Mouse (Mus musculus): ENCODE measurements at regions not wholly inside any gene's neighbourhood (a gene's known extent, or its start where the extent isn't known, plus 50 kb on each side); places are given as distances from the start of the nearest gene placed in this dataset.
A peak's percentile ranks its signal among the peaks of the same experiment; 100 is the strongest.

DNA sequence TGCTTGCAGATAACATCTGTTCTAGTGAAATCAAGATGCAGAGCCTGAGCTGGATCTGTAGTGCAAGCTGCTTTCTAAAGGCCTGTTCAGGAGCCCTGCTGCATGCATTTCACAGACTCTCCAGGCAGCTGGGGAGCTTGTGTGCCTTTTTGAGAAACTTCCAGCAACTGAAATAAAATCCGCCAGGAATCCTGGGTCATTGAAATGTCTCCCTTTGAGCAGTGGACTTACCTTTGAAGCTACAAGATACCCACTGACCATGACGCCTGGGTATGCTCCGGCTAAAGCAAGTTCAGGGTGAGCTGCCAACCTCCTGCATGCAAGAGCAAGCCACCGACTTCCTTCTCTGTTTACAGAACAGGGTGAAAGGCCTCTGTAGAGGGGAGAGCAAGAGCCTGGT lies 278.7 kb downstream of the Cenpw start:
- intact Hi-C loops (cut with DNase I) = no loop called here

DNA sequence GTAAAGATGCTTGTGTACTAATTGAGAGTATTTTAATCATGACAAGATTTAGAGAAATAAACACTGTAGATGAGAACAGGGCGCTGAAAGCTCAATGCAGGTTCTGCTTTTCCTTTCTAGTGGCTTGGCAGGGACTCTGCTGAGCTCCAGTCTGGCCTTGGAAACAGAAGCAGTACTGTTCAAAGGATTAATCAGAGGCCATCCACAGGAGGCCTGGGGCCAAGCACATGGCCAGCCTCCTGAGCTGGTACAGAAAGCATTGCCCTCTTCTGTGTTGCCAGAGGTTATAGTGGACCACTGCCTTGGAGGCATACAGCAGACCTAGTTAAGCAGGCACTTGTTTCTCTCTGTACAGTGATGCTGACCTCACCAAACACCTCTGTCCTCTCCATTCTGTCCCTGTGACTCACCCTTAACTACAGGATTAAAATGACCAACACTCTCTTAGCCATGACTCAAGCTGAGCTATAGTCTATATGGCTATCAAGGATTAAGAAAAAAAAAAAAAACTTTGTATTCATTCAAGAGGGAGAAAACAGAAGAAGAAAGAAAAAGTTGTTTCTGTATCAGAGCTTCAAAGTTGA lies 302.5 kb downstream of the Cenpw start:
- intact Hi-C loops (cut with DNase I) = no loop called here
- no peak for DNase-seq

More for the DNA sequence above, 278.7 kb downstream of the Cenpw start:
- no peak for DNase-seq

DNA sequence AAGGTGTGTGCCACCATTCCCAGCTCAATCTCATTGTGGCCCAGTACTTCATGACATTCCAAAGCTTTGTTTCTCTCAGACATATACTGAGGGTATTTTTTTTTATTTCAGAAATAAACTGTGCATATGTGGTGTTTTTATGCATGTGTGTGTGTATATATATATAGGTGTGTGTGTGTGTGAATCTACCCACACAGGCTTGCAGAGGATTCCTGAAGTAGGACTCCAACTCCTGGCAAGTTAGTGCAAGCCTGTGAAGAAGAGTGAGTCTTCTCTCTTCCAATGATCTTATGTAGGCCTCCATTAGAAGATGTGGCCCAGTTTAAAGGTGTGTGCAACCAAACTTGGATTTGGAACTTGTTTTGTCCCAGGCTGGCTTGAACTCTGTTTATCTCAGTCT lies 328.9 kb upstream of the Rspo3 start:
- DNase-seq = no peak
- intact Hi-C loops (cut with DNase I) = no loop called here

DNA sequence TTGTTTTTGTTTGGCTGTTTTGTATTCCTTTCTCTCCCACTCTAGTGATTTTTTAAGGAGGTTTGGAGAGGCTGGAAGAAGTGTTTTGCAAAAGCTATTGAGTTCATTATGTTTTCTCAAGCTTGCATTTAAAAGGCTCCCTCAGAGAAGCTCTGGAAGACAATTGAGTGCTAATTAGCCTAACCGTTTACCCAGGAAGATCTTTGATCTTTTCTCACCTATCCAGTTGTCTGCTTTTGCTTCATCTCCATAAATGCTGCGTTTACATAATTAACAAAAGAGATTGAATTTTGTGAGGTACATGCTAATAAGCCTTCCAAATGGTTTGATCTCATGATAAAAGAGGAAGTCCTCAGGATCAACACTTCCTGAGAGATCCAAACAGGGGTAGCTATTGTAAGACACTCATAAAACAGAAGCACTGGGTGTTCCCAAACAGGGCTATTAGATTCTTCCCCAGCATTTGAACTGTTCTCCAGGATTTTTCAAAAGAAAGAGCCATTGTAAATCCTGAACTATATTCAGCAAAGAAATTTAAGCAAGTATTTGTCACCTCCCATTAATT lies 320.2 kb upstream of the Rspo3 start:
- no peak for DNase-seq
- intact Hi-C loops (cut with DNase I) = no loop called here

DNA sequence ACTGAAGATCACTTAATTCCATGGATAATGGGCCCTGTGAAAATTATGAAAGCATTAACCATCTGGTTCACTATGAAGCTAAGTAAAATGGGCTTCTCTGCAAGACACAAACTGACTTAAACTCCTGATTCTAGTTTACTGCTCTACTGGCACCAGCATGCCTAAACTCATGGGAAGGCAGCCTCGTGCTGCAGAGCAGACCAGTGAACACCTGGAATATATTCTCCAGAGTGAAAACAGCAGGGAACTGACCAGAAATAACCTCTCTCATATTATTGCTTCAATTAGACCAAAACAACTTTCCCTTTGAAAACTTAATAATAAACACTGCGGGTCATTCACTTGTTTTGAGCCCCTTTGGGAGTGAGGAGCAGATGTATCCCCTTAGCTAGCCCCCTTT lies 316.8 kb upstream of the Rspo3 start:
- no peak for DNase-seq

DNA sequence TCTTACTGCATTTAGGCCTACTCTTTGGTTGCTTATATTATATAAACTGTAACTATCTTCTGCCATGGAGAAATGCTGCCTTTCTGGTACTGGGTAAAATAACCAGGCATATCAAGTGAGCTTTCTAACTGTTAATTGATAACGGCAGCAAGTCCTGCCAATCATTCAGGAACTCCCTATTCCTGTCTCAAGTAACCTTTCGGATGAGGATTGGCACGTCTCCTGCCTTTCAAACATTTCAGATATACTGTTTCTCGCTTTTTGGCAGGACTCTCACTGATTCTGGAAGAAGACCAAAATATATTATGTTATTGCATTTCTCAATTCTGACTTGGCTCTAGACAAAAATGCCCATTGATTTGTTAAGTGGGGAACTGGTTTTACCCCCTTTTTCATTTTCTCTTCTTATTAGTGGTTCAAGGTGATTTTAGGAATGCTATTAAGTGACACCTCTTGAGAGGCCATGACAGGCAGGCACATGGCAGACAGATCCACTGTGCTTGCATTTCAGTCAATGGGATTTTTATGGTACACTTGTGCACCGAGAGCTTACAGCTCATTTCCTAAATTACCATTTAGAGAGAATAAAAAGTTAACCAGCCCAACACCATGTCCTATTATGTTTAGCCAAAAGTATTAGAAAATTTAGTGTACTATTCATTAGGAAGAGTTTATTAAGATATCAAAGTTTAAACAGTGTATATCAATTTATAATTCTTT lies 289.4 kb upstream of the Rspo3 start:
- intact Hi-C loops (cut with DNase I) = no loop called here

More for the DNA sequence above, 316.8 kb upstream of the Rspo3 start:
- intact Hi-C loops (cut with DNase I) = no loop called here

DNA sequence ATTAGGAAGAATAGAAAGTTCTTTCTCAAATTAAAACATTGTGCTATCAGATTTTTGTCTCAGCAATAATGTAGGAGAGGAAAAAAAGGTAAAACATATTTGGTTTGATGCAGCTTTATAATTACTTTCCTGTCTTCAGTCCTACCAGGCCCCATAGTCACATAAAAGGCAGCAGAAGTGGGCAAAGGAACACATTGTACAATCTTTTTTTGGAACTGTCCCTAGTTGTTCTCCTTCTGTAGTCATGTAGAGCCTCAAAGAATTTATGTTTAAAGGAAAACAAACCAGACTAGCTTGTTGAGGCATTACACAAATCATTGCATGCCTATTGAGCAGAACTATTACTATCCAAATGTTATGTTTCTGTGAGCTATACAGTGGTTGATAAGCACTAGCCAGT lies 288.7 kb upstream of the Rspo3 start:
- intact Hi-C loops (cut with DNase I) = no loop called here
- DNase-seq = no peak

More for the DNA sequence above, 289.4 kb upstream of the Rspo3 start:
- no peak for DNase-seq

DNA sequence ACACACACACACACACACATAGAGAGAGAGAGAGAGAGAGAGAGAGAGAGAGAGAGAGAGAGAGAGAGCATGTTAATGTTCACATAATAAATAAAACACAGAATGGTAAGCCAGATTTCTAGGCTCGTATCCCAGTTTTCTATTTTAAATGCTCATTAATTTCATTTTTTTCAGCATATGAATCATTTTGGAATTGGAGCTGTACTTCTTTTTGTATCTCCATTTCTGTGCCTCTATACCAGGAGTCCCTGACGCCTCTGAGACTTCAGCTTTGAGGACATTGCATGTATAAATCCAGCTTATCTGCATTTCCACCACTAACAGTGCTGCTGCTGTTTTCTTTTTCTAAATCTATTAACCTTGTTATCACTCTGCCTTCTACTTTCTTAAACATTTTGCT lies 287.5 kb upstream of the Rspo3 start:
- no peak for DNase-seq
- intact Hi-C loops (cut with DNase I) = no loop called here

DNA sequence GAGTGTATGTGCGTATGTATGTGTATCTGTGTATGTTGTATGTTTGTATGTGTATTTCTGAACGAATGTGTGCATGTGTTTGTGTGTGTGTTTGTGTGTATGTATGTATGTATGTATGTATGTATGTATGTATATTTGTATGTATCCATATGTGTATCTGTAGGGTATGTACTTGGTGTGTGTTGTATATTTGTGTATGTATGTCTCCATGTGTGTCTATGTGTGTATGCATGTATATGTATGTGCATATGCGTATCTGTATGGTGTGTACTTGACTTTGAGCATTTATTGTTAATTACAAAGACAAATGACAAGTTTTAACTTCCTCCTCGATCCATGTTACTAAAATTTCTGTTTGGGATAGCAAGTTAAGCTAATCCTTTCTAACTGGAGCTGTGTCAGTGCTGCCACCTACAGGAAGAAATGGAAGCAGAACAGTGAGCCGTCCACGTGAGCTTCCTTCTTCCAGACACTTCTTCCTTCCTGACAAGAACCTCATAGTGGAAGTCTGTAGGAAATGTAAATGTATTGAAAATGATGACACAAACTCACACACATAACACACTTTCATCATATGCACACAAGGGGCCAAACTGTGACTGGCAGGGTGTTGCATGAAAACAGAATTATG lies 268.4 kb upstream of the Rspo3 start:
- DNase-seq = peak; percentile 44 to 62
- intact Hi-C loops (cut with DNase I) = loop anchor here (2.0 kb wide), 1 partner anchor 271 kb away; no protein-coding TSS in a partner anchor

DNA sequence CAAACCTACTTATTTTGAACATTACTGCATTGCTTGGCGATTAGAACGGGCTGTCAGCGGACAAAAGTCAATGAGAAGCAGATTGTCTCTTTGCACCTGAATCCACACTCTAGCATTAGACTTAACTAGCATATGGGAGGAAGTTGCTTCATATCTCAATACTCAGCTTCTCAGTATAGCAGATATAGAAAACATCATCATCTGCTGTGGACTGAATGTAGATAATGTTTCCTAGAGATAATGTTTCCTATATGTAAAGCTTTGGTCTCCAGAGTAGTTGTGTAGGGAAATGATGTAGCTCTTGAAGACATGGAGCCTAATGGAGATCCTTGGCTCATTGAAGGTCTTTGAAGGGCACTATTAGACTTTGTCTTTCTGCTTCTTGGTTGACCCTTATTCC lies 267.0 kb upstream of the Rspo3 start:
- intact Hi-C loops (cut with DNase I) = no loop called here
- DNase-seq = no peak

DNA sequence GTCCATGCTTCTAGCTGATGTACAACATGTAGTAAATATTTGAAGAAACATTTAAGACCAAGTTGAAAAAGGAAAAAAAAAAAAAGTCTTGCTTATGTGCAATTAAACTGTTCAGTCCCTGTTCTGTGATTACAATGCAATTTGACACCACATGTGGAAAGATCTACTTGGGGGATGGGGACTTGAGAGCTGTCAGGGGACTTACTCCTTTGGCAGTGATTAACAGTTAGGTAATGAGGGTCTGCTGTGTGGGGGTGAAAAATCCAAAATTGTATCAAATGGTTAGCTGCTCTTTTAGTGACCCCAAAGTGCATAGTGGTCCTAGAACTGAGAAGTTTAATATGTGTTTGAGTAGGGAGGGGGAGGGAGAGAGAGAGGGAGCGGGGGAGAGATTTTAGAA lies 259.0 kb upstream of the Rspo3 start:
- DNase-seq = no peak
- intact Hi-C loops (cut with DNase I) = no loop called here

DNA sequence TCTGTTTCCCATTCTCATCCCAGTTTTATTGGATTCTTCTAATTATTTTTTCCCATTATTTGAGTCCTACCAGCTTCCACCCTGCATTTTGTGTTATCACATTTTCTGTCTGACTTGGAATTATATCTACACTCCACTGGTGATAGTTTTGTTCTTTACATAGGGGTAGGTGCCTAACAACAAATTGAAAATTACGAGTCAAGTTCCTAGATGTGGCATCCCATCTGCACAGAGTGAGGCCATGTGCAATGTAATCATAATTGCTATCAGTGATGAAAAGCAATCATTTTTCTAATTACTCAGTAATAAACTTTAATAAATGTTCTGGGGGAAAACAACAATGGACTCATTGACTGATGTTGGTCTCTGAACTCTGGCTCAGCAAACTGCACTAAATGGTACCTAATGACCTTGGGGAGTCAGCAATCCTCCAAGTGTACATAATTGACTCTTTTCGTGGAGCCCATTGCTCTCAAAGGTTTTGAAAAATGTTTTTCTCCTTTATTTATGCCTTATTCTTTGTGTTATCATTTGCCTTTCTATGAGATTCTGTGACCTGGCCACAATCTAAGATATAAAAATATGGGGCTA lies 250.6 kb upstream of the Rspo3 start:
- intact Hi-C loops (cut with DNase I) = no loop called here
- no peak for DNase-seq

DNA sequence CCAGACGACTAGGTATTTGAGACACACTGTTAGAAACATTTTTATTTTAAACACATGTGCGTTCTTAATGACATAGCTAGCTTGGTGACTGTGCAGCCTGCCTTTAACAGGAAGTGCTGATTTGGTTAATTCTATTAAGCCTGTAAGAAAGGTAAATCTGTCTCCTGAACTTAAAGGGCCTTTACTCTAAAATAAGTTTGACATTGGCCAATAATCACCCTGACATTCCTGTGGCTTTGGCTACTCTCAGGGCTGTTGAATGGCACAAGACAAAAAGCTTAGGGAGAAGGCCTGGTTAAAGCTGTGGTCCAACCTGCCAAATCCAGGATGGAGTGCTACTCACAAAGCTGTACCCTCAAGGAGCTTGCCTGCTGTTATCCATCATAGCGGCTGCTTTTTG lies 201.0 kb upstream of the Rspo3 start:
- DNase-seq = no peak
- intact Hi-C loops (cut with DNase I) = no loop called here

DNA sequence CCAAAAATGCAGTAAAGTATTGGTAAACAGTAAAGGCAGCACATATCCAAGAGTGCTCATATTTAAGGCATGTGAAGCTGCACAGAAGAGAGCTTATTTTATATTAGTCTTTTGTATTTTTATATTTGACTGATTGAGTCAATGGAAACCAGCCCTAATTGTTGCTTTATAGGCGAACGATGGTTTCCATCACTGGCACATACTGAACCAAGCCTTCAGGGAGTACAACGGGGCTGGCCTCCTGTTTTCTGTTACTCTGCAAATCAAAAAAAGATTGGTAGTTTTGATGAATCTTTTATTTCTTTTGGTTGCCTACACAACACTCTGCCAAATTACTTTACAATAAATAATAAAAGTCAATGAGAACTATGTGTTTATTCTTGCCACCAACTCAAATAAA lies 189.7 kb upstream of the Rspo3 start:
- intact Hi-C loops (cut with DNase I) = no loop called here
- no peak for DNase-seq

DNA sequence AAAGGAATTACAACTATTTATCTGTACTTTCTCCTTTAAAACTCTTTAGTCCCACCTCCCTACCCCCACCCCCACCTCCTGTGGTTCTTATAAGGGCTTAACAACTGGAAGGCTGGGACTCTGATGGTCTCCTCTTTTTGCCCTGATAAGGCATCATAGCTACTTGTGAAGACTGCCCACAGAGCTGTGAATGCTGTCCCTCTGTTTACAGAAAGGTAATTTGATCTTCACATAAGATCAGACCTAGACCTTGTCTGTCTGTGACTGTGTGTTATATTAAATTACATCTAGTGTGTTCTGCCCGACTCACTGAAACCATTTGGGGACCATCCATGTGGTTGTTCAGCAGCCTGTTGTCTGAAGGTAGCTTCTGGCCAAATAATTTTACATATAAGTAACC lies 175.3 kb upstream of the Rspo3 start:
- intact Hi-C loops (cut with DNase I) = no loop called here
- DNase-seq = no peak

DNA sequence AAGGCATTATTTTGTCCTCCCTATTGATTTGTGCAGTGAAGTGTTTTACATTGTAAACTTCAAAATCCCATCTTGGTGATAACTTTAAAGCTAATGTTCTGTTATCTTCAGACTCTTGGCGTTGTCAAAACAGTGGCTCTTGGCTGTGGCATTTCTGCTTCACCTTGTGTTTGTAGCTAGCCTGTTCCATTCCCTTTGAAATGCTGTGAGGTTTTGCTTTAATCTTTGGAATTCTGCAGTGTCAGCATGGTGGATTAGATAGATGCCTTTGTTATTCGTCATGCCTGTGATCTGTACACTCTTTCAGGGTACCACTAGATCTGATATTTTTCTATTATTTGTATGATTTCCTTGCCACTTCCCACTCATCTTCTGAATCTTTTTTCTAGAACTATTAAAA lies 173.0 kb upstream of the Rspo3 start:
- intact Hi-C loops (cut with DNase I) = no loop called here

DNA sequence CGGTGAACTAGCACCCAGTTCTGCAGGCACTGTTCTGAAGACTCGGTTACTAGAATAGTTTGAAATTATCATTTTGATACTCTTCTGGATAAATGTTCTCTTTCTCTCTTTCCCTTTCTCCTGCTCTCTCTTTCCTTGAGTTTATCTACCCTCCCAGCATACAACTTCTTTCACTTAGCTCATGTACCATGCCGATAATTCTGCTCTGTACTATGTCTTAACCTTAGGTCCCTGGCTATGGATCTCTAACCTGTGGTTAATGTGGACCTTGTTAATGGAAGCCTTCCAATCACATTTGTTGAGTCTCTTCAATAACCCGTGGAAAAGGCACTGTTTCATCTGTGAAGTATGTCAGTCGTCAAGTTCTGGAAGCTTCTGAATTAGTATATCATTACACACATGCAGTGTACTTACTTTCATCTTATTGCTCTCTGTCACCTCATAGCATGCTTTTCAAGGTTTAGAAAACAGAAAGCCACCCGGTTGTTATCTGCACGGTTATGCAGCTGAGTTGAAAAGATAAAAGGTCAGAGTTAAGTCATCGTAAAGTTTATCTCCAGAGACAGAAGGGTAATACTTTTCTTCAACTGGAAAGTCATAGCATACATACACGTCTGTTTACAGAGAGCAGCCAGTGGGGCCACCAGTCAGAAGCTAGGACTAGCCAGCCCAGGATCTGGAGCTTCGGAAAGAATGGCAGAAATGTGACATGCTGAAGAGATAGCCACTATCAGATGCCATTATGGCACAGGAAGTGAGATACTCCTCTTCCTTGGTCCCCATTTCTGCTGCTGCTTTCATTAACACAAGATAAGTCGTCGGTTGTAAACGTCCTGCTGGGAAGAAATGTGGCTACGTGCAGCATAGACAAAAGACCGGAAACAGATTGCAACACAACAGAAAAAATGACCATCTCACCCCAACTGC lies 157.6 kb upstream of the Rspo3 start:
- intact Hi-C loops (cut with DNase I) = no loop called here
- DNase-seq = no peak

More for the DNA sequence above, 173.0 kb upstream of the Rspo3 start:
- DNase-seq = no peak

DNA sequence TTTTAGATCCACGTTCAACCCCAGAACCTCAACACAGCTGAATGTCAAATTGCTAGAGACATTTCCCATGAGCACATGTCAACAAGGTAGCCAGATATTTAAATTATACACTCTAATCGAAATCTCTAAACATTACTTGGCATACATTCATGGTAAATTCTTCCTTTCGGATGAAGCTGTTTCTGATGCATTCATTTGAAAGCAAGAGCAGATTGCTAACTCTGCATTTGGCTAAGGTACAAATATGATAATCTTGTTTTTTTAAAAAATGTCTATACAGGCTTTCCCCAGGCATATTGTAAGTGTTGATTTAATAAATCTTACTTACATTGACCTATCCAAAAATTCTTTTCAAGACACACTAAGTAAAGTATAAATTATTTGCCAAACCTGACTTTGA lies 153.9 kb upstream of the Rspo3 start:
- no peak for DNase-seq
- intact Hi-C loops (cut with DNase I) = no loop called here

DNA sequence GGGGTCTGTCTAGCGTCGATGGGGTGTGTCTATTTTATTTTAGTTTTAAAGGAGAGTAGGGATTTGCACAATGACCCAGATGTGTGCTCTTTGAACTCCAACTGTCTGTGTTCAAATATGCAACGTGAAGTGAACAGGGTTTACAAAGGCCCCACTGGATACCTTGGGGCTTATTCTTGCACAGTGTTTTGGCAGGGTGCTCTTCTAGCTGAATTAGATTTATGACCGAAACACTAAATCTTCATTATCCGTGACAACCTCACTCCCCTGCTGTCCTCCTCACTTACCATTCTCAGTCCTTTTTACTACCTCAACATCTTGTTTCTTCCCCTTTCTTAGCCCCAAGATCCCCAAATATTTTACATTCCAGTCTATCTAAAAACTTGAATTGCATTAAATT lies 151.3 kb upstream of the Rspo3 start:
- no peak for DNase-seq

DNA sequence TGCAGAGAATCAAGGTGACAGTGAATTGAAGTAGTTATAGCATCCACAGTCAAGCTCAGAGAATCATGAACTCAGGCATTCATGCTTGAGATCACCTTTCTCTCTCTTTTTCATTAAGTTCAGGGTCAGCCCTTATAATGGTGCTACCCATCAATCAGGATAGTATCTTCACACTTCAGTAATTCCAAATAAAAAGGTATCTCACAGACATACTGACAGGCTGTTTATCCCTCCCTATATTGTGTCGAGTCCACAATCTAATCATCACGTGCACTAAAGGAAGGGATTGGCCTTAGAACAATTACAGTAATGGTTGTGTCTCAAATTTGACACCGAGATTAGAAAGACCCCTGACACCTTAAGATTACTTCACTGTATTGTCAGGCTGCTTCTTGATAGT lies 138.7 kb upstream of the Rspo3 start:
- intact Hi-C loops (cut with DNase I) = no loop called here
- DNase-seq = no peak

More for the DNA sequence above, 151.3 kb upstream of the Rspo3 start:
- intact Hi-C loops (cut with DNase I) = no loop called here
